Mouse (Mus musculus) midbrain, embryonic 16.5 days (tissue): ENCODE results near the gene Lrp1. TPM values are rescaled to one million over a fixed set of nuclear protein-coding genes. Genes with fewer than 3 reads are reported as not detected.

ENCODE experiments used
- ATAC-seq: fragments of 200-750 bp; cut with Nextera tagmentation; 2 replicates; pipeline ENCODE4 v1.8.0; 2017; ENCODE audit warnings: moderate TSS enrichment
- H3K27ac ChIP-seq: fragments of 300-500 bp; sonication (generic); 2 replicates; pipeline ENCODE4 v1.5.1; 2014; ENCODE audit warnings: mild to moderate bottlenecking, low read length, mixed read lengths
- H3K27me3 ChIP-seq: fragments of 300-500 bp; sonication (generic); 2 replicates; pipeline ENCODE4 v1.6.1; 2014; ENCODE audit warnings: low read depth, low read length, mixed read lengths; ENCODE audit not compliant: control insufficient read depth, insufficient read depth
- H3K36me3 ChIP-seq: fragments of 300-500 bp; sonication (generic); 2 replicates; pipeline ENCODE4 v1.6.1; 2014; ENCODE audit warnings: mild to moderate bottlenecking, low read length, moderate library complexity, mixed read lengths; ENCODE audit not compliant: control insufficient read depth, insufficient read depth
- H3K4me1 ChIP-seq: fragments of 300-500 bp; sonication (generic); 2 replicates; pipeline ENCODE4 v1.6.1; 2014; ENCODE audit warnings: mild to moderate bottlenecking, low read length, mixed read lengths; ENCODE audit not compliant: control insufficient read depth, insufficient read depth
- H3K4me2 ChIP-seq: fragments of 300-500 bp; sonication (generic); 2 replicates; pipeline ENCODE4 v1.6.1; 2014; ENCODE audit warnings: mild to moderate bottlenecking, low read length, mixed read lengths
- H3K4me3 ChIP-seq: fragments of 300-500 bp; sonication (generic); 2 replicates; pipeline ENCODE4 v1.5.1; 2014; ENCODE audit warnings: low read depth, mild to moderate bottlenecking, low read length, moderate library complexity, mixed read lengths
- H3K9ac ChIP-seq: fragments of 300-500 bp; sonication (generic); 2 replicates; pipeline ENCODE4 v1.6.1; 2014; ENCODE audit warnings: low read depth, low read length, mixed read lengths
- H3K9me3 ChIP-seq: fragments of 300-500 bp; sonication (generic); replicated peaks from 2 replicates; pipeline ENCODE4 v1.6.1; 2014; ENCODE audit warnings: mild to moderate bottlenecking, low read length, mixed read lengths; ENCODE audit not compliant: control insufficient read depth, poor library complexity, severe bottlenecking
- WGBS: fragments of 180-500 bp; shearing (Covaris S2); extraction: QIAGEN DNeasy Blood & Tissue Kit; methylation state at CpG from one replicate; pipeline ENCODE4 v1.1.7; 2014; 5-methylcytosine and 5-hydroxymethylcytosine counted together
- polyA plus RNA-seq: library from polyadenylated mRNA; unstranded; fragments of >200 nt; fragmentation: Nextera tagmentation; extraction: Ambion mirVana; gene quantifications from 2 replicates; pipeline ENCODE4 v1.2.1, GENCODE M21; 2015

Gene Lrp1
- polyA plus RNA-seq, 1 experiment from 2014 or later = 110 TPM

GRCm38 (mm10) chr10:127542720-127543119, 78.2 kb downstream of the Lrp1 start:
- WGBS = 32% methylated on average over 6 of the region's 6 CpGs
- Histone ChIP-seq H3K9ac (no peak overlapping the region), H3K4me1 (peaks cover 1% of the 10 kb centered on the region), H3K4me2 (no peak overlapping the region), H3K4me3 (no peak overlapping the region), H3K27me3 (no peaks in the 10 kb centered on the region), H3K27ac (peak overlapping the region; percentile 28; the same call in 1 of the 2 replicates), H3K9me3 (no peaks in the 10 kb centered on the region), H3K36me3 (peaks cover 69% of the 10 kb centered on the region)
- ATAC-seq = no peak

GRCm38 (mm10) chr10:127542084-127542483, 78.9 kb downstream of the Lrp1 start:
- H3K9me3 ChIP-seq = no peaks in the 10 kb centered on the region
- H3K9ac ChIP-seq = no peak overlapping the region
- H3K27me3 ChIP-seq = no peaks in the 10 kb centered on the region
- WGBS = 51% methylated on average over 13 of the region's 13 CpGs
- no peak overlapping the region for H3K4me2 ChIP-seq
- peak overlapping the region; percentile 28; the same call in 1 of the 2 replicates for H3K27ac ChIP-seq
- peaks cover 5% of the 10 kb centered on the region for H3K4me1 ChIP-seq
- H3K36me3 ChIP-seq = peaks cover 63% of the 10 kb centered on the region
- no peak overlapping the region for H3K4me3 ChIP-seq
- ATAC-seq = no peak

- no peak overlapping the region for H3K9ac ChIP-seq
- no peak overlapping the region for H3K27ac ChIP-seq
- no peaks in the 10 kb centered on the region for H3K27me3 ChIP-seq
- ATAC-seq = no peak
- H3K4me2 ChIP-seq = no peak overlapping the region
- H3K4me3 ChIP-seq = no peak overlapping the region
- H3K4me1 ChIP-seq = peaks cover 11% of the 10 kb centered on the region
- H3K36me3 ChIP-seq = peaks cover 58% of the 10 kb centered on the region
- H3K9me3 ChIP-seq = no peaks in the 10 kb centered on the region
- 94% methylated on average over 8 of the region's 8 CpGs for WGBS
These were observed 79.4 kb downstream of the Lrp1 start for GRCm38 (mm10) chr10:127541510-127541909.

GRCm38 (mm10) chr10:127537854-127538583, 82.9 kb downstream of the Lrp1 start:
- 22% methylated on average over 7 of the region's 7 CpGs for WGBS
- Histone ChIP-seq H3K27ac (peak overlapping the region; percentile 59), H3K9ac (no peak overlapping the region)

GRCm38 (mm10) chr10:127536586-127537314, 84.2 kb downstream of the Lrp1 start:
- H3K9ac ChIP-seq = peak overlapping the region; percentile 31
- ATAC-seq = peak; percentile 34; the same call in 1 of the 2 replicates
- peaks cover 23% of the 10 kb centered on the region for H3K36me3 ChIP-seq
- no peaks in the 10 kb centered on the region for H3K9me3 ChIP-seq
- H3K4me3 ChIP-seq = no peak overlapping the region
- H3K27me3 ChIP-seq = peaks cover 16% of the 10 kb centered on the region
- H3K4me2 ChIP-seq = peak overlapping the region; percentile 30
- H3K4me1 ChIP-seq = peaks cover 41% of the 10 kb centered on the region
- peak overlapping the region; percentile 60 for H3K27ac ChIP-seq
- 4% methylated on average over 8 of the region's 8 CpGs for WGBS

More at GRCm38 (mm10) chr10:127537854-127538583, 82.9 kb downstream of the Lrp1 start:
- H3K36me3 ChIP-seq = peaks cover 31% of the 10 kb centered on the region
- no peaks in the 10 kb centered on the region for H3K9me3 ChIP-seq
- no peak overlapping the region for H3K4me3 ChIP-seq
- H3K4me2 ChIP-seq = no peak overlapping the region
- peaks cover 10% of the 10 kb centered on the region for H3K27me3 ChIP-seq
- peaks cover 34% of the 10 kb centered on the region for H3K4me1 ChIP-seq
- ATAC-seq = peak; percentile 26

- ATAC-seq = no peak
- Histone ChIP-seq H3K4me2 (peak overlapping the region; percentile 59), H3K9me3 (no peaks in the 10 kb centered on the region), H3K4me3 (peak overlapping the region; percentile 52), H3K4me1 (peaks cover 53% of the 10 kb centered on the region), H3K9ac (peak overlapping the region; percentile 58), H3K27ac (peak overlapping the region; percentile 60), H3K27me3 (peaks cover 18% of the 10 kb centered on the region), H3K36me3 (peaks cover 8% of the 10 kb centered on the region)
- WGBS = 2% methylated on average over 29 of the region's 30 CpGs
These were observed 86.0 kb downstream of the Lrp1 start for GRCm38 (mm10) chr10:127534929-127535384.

GRCm38 (mm10) chr10:127534036-127534928, 86.7 kb downstream of the Lrp1 start, which contains the start of gene Nxph4:
TSS of gene Nxph4 (minus strand) at chr10:127534559.
- H3K36me3 ChIP-seq = peaks cover 5% of the 10 kb centered on the region; the same call in 1 of the 2 replicates
- H3K4me1 ChIP-seq = peaks cover 60% of the 10 kb centered on the region
- H3K4me3 ChIP-seq = peak within 1 kb of the TSS; percentile 52
- peaks cover 24% of the 10 kb centered on the region for H3K27me3 ChIP-seq
- peak within 1 kb of the TSS; percentile 59 for H3K4me2 ChIP-seq
- peak within 1 kb of the TSS; percentile 58 for H3K9ac ChIP-seq
- no peak for ATAC-seq
- WGBS = under 1% methylated on average over 57 of the region's 78 CpGs
- no peaks in the 10 kb centered on the region for H3K9me3 ChIP-seq
- H3K27ac ChIP-seq = peak within 1 kb of the TSS; percentile 62

- peaks cover 32% of the 10 kb centered on the region for H3K27me3 ChIP-seq
These were observed 89.4 kb downstream of the Lrp1 start for GRCm38 (mm10) chr10:127531548-127531947.

More at GRCm38 (mm10) chr10:127531548-127531947, 89.4 kb downstream of the Lrp1 start:
- 2% methylated on average over 4 of the region's 4 CpGs for WGBS
- Histone ChIP-seq H3K4me3 (peak overlapping the region; percentile 23), H3K4me1 (peaks cover 69% of the 10 kb centered on the region), H3K9me3 (no peaks in the 10 kb centered on the region), H3K27ac (peak overlapping the region; percentile 60), H3K4me2 (peak overlapping the region; percentile 59), H3K36me3 (no peaks in the 10 kb centered on the region), H3K9ac (peak overlapping the region; percentile 35; the same call in 1 of the 2 replicates)
- no peak for ATAC-seq
